Mouse (Mus musculus) natural killer cell, adult 2 months (primary cell): Measurements from ENCODE around the gene Men1.
"Not testable (repeated sequence)": the region's sequence is repeated elsewhere in the genome, so short reads cannot be mapped to it uniquely, and the experiment has no call there.

Source experiments
- DNase-seq, 2 experiments: peaks; one replicate each; pipeline ENCODE4 v3.0.0; 2022; ENCODE audit warnings: low spot score in 2 of 2

Gene Men1

DNA sequence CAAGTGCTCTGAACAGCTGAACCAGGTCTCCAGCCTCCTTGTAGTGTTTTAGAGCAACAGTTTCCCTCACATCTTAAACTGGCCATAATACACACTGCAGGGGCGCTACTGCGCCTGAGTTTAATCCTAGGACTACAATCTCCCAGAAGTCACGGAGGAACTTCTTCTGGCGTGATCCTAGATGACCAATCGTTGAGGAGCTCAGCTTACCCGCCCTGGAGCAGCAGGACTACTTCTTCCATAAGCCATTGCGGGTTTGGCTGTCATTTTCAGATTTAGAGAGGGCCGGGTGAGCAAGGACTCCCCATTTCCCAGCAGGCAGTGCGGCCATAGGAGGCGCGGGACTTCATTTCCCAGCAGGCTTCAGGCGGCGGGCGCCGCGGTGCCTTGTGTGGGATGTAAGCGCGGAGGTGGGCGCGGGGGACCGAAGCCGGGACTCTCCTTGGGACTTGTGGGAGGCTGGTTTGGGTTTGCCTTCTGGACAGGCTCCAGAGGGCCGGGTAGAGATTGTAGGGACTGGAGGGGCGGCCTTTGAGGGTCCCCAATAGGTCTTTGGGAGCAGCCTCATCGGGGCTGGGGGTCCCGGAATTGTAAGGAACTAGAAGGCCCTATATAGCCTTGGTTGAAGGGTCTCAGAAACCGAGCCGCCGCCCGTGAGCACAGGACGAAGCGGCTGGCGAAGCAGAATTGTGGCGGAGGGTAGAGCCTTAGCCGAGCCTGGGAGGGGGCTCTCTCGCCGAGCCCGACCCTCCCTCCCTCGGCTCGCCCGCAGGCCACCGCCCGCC, at the start of gene Men1:
Gene Men1 (plus strand): TSS at position 307 of the 785 bp plus-strand sequence.
- peak; percentile 82 to 84 for DNase-seq

DNA sequence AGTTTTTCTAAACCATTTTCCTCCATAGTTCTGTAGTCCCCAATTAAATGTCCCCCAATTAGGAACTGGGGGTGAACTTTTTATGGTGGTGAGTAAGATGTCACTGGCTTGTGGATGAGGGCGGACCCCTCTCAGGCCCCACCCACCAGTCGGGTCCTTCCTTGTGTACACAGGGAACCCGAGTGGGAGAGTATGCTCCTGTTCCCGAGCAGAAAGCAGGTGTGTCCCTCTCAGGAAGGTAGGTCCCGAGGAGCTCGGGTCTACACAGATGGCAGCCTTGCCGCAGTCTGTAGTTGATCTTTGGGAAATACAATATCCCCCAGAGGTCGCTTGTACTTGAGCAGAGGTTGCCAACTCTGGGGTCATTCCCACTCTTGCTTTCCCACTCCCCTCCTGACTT, 49.6 kb upstream of the Men1 start:
- no peak for DNase-seq

DNA sequence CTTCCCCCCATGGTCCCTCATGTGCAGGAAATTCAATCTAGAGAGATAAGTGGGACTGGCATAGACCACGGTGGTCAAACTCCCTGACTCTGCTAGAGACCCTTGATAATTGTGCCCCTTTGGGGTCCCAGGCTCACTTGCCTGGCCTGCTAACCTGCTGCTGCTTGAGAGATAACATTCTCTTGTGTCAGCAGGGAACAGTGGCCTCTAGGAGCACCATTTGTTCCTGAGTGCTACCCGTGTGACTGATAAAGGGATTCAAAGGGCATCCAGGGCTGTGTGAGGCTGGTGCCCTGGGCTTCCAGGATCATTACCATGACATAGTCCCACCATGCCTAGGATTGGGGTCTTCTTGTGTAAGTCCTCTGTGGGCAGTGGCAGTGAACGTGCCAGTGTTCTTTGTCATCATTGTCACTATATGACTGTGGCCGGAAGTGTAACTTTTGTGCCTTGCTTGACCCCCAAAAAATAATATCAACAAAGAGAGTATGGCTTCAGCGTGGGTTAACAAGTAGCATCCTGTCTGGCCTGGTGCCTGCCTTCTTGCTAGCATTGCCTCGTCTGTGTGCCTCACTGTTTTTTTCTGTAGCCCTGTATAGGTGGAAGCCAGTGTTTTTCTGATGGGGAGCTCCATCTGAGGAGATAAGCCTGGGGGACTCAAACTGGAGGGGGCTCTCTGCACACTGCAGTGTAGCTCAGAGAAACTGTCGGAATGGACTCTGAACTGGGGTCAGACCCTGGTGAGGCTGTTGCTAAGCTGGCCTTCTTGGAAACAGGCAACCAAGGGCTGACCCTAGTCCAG, 48.9 kb upstream of the Men1 start:
- DNase-seq = no peak

DNA sequence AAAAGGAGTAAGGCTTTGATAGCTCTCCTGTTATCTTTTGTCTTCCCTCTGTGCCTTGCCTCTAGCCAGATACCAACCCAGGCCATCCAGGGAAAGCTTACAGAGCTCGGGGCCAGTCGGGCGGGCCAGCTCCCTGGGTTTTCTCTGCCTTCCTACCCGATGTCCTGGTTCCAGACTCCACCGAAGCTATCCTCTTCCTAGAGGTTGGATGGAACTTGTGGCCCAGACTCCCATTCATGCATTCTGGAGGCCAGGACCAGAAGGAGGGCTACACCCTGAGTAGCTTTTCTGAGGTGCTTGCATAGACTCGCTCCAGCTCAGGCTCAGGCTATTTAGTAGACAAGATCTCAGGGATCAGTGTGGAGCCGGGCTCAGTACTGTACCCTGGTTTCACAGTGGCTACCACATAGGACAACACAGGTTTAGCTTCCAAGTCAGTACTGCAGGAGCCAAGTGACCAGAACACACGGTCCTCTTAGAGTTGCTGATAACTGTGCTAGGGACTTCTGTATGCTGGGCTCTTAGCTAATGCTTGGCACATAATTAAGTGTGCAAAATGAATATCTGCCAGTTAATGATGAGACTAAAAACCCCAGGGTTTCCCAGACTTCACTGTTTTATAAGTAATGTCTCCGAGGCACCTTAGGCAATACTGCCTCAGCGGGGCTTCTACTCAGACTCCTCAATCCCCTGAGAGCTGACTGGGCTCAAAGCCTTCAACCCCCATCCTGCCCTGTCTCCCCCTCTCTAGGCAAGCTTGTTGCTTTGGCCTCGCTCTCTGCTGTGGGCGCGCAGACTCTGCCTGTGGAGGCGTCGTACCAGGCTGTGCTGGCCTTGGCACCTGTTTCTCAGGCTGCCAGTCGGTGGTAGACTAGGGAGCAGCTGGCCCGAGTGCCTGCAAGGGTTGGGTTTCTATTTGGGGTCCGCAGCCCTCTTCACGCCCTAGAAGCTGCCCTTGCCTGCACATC, 48.1 kb upstream of the Men1 start:
- DNase-seq = no peak

DNA sequence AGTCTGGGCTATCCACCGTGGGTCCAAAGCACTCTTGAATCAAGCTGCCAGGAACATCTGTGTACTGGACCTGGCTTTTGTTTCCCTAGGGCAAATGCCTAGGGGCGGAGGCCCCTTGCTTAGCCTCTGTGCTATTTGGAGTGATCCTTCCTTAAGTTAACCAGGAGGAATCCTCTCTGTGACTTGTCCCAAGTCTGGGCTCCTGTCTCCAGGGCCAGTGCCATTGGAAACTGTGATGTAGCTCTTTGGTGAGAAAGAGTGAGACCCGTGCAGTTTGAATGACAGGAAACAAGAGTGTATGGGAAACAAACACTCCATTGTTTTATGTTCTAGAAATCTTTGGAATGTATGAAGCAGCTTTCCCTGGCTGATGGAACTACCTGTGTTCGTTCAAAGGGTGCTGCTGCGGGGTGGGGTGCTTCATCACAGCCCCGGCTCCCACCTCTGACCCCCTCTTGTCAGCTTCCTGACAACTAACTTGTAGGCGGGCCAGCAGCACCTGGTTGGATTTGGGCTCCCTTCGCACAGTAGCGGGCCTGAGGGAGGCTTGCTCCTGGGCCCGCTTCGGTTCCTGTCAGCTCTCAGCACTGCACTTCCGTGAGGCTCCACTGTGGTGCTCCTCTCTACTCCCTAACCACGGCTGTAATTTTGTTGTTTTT, 46.4 kb upstream of the Men1 start:
- DNase-seq = no peak

DNA sequence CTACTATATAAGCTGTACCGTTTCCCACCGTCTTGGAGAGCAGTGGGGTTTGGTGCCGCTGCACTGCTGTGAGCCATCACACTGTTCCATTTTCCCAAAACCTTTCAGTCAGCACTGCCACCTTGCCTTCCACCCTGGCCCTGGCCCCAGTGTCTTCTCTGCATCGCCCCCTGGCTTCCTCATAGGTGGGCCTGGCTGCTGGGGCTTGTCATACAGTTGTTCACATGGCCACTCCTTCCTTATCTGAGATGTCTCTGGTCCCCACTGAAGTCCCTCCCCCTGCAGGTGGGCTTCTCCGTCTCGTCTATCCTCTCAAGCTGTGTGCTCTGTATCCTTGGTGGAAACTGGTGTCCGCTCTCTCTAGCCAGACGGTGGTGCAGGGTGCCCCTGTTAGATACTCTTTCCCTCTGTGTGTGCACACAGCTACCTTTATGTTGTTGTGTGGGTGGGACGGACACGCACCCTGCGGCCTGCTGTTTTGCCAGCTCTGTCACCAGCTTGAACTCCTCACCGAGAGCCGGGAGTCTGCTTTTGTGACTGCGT, 45.0 kb upstream of the Men1 start:
- no peak for DNase-seq

DNA sequence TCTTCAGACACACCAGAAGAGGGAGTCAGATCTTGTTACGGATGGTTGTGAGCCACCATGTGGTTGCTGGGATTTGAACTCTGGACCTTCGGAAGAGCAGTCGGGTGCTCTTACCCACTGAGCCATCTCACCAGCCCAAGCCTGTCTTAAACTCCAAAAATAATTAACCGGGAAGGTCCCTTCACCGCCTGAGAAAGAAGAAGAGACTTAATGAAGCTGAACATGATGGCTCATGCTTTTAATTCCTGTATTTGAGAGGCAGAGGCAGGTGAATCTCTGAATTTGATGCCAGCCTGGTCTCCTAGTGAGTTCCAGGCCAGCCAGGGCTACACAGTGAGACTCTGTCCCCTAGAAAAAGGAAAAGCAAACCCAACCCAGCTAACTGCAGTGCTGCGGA, 44.1 kb upstream of the Men1 start:
- not testable (repeated sequence) for DNase-seq

DNA sequence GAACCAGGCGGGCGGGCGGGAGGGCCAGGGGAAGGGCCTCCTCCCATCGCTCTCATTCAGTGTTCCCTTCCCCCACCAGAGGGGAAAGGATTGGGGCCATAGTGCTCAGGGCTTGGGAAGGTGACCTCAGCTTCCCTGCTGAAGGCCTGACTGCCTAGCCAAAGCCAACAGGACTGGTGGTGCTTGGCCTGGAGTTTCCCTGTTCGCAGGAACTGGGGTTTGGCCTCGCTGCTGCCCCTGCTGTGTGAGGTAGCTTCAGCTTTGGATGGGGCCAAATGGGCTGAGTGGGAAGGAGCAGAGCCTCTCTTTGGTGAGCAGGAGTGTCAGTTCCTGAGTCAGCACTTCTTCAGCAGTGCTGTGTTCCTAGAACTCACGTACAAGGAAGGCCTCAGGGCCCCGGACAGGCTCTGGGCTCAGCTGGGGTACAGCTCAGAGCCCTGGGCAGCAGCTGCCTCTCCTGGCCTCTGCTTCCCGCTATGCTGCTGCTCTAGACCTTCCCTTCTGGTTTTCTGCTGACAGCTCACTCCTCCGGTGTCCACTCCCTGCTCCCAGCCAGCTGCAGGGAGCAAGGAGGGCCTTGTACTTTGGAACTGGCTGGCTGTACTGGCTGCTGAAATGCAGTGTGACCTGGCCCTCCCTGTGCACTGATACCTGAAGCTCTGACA, 43.5 kb upstream of the Men1 start:
- no peak for DNase-seq

DNA sequence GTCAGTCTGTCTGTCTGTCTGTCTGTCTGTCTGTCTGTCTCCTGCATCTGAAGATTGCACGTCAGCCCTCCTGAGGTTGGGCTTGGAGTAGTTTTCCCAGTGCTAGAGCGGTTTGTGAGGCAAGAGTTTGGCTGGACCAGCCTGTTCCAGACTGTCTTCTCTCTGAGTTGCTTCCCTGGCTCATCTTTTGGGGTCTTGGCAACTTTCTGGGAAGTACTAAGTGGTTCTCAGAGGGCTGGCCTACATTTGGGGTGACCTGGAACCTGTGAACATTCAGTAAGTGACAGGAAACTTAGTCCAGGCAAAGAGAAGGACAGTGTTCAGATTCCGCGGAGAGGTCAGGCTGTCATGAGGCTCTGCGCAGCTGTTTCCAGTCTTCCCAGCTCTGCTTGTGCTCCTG, 42.5 kb upstream of the Men1 start:
- DNase-seq = no peak

DNA sequence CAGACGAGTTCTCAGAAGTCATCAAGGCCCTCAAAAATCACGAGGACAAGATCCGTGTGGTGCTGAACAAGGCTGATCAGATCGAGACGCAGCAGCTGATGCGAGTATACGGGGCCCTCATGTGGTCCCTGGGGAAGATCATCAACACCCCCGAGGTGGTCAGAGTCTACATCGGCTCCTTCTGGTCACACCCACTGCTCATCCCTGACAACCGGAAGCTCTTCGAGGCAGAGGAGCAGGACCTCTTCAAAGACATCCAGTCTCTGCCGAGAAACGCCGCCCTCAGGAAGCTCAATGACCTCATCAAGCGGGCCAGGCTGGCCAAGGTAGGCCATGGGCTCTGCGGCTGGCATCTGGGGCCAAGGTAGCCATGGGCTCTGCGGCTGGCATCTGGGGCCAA, 40.5 kb upstream of the Men1 start:
- DNase-seq = no peak

DNA sequence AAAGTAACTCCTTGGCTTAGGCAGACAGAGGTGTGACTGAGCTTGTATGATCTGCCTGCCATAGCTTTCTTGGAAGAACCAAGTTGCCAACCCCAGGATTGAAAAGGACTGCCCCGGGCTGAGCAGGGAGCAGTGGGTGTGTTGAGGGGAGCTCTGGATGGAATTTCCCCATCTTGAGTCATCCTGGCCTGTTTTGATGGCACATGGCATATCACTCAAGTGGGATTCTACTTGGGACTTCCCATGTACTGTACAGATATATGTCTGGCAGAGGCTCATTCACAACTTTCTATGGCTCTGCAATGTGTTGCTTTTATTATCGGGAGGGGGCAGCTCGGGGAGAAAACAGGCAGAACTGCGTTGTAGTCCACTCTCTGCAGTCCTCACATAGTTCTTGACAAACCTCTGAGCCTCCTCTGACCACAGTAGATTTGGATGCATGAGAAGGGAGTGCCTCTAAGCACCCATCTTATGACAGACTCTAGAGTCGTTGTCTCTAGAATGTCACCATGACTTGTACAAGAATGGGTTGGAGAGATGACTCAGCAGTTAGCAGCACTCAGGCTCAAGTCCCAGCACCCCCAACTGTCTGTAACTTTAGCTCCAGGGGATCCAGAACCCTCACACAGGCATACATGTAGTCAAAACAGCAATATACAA, 38.1 kb upstream of the Men1 start:
- DNase-seq = no peak

DNA sequence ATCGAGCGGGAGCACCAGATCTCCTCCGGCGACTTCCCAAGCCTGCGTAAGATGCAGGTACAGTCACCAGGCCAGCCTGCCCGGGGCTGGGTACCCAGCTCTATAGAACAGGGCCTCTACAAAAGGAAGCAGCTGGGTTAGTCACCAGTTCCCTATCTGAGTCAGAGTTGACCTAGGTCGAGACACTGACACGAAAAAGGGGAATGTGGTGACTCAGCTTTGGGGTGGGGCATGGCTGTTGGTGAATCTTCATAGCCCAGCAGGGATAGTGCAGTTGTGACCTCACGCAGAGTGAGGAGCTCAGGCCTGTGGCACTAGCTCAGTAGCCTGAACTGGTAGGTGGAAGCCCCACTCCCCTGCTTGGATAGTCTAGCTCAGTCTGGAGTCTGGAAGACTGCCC, 37.1 kb upstream of the Men1 start:
- DNase-seq = peak; percentile 35 to 46

DNA sequence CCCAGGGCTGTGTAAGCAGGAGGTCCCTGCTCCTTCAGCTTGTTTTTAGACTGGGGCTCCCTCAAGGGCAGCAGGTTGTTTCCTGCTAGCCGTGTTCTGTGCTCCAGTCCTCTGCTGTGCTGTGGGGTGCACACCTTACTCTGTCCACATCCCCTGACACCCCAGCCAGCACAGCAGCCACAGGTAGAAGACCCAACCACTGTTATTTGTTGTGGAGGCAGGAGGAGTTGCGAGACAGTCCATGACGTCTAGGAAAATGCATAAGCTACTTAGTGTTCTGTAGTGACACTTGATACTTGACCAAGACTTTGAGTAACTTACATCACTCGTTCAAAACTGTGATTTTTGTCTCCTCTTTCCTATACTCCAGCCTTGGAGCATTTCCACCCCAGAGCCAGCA, 35.8 kb upstream of the Men1 start:
- DNase-seq = no peak

DNA sequence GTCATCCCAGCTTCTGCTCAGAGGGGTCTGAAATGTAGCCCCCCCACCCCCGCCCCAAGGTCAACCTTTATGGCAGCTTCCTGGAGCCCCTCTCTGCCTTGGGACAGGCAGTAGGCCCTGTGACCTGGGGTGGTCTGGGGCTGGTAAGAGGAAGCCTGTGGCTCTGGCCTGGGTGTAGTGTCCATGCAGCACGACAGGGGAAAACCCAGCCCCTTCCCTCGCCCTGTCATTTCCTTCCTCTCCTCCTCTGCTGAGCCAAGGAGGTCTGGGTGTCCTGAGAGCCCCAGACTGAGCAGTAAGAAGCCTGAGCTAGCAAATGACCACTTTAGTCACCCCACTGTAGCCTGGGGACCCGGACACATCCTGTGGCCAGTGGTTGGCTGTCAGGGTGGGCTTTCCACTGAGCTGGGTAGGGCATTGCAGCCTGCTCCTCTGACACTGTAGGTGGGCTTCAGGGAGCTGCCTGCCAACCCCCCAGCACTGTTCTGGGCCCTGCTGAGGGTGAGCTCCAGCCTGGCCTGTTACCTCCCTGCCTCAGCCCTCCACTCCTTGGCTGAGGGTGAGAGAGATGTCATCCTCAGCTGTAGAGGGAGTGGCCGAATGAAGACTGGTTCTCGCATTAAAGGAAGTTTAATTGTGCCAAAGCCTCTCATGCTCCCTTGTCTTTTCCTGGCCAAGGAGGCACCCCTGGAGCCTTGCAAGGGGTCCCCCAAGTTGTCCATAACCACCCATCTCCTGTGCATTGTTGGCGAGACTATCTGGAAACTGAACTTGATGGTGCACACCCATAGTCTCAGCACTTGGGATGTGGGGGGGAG, 35.1 kb upstream of the Men1 start:
- peak; percentile 36 to 46 for DNase-seq

DNA sequence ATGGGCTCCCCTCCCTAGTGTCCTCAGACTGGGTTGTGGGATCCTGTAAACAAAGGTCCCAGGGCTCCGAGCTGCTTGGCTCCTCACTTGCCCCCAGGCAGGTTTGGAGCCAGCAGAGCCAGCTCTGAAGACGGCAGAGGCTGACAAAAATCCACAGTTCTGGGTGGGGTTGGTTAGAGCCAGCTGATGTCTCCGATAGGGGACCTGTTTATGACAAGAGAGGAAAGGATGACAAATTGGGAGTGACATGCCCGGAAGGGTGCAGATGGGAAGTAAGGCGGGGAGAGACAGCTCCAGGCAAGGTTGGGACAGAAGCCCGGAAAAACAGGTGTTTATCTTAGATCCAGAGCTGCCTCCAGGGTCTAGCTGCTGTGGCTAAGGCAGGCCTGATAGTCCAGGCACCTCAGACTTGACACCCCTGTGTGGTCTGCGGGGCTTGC, 34.4 kb upstream of the Men1 start:
- no peak for DNase-seq

DNA sequence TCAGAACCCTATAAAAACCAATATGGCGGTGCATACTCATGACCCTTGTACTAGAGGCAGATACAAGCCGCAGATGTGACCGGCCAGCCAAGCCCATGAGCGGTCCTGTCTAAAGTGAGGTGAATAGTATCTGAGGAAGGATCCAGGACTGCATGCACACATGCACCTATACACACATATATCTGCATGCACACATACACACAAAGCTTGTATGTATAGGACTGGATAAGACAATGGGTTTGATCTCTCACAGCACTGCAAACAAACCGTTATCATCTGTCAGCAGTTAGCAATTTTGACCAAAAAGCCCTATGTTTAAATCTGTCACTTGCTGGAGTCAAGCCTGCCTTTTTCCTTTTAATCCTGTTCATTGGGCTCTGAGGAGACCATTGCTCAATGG, 32.7 kb upstream of the Men1 start:
- no peak for DNase-seq

DNA sequence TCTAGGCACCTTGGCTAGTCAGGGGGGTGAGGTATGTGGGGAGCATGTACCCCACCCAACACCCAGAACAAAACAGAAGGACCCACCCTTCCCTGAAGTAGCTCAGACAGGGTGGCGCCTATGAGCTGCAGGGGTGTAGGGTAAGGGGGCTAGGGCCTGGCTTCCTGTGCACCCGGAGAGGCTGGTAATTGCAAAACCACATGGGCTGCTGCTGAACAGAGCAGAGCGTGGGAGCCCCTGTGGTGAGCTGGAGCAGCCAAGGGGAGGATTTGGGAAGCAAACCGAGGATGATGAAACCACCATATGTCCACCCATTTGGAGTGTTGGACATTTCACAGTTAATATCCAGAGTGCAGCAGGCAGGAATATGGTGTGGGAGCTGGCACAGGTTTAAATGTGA, 32.3 kb upstream of the Men1 start:
- no peak for DNase-seq

DNA sequence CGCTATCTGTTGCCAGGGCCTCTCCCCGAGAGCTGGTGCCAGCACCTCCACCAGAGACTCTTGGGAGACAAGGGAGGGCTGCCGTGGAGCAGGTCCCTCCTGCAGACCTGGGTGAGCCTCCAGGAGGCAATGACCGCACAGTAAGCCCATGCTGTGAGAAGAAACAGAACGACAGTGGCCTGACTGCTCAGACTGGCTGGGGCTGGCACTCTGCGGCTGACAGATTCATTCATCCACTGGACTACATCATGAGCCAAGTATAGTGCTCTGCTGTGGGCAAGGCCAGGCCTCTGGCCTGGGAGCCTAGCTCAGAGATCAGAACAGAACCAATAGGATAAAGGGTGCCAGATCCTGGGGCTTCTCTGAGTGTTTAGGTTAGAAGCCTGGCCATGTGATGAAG, 30.9 kb upstream of the Men1 start:
- DNase-seq = no peak
